Mouse (Mus musculus): Measurements from ENCODE around the gene Meox1.

GRCm38 (mm10) chr11:101885232-101885631, 8.9 kb downstream of the Meox1 start:
- TF ChIP-seq CTCF (conservative IDR thresholded peaks at IDR 0.05; ENCODE audit: low read length) (no peak), NANOG (IDR thresholded peaks at IDR 0.05; ENCODE audit: borderline replicate concordance, low read length) (no peak)

Measured in E14TG2a.4 (cell line).